Mouse (Mus musculus) inflammation-experienced regulatory T-cells, adult 6 months (primary cell): Measurements from ENCODE around the gene Prpf19. TPM values are rescaled to one million over a fixed set of nuclear protein-coding genes. Genes with fewer than 3 reads are reported as not detected.

Experiments
- ATAC-seq: one replicate; pipeline ENCODE4 v1.8.0; 2017
- polyA plus RNA-seq, 3 experiments: library from polyadenylated mRNA; unstranded; fragments of 100-300 nt; shearing (Covaris generic); gene quantifications; one replicate each; pipeline ENCODE4 v1.2.1; 2017

Prpf19 gene
- polyA plus RNA-seq, 3 experiments from 2014 or later, result 6.2 to 26.0 (median 20.2) TPM

DNA sequence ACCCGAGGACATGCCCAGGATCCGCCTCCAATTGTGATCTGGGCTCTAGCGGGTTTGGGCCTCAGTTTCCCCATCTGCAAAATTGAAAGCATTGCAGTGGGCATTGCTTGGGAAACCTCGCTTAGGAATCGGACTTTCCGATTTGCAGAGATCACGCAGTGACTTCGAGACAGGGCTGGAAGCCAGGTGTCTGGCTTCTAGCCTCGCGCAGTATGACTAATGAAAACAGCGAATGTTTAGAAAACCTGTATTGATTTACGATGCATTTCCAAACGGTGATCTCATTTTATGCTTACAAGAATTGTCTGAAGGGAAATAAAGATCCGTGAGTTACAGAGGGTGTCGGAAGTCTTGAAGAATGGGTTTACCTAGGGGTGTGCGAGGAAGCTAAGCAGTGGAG, 677 bp downstream of the Prpf19 start:
- ATAC-seq, result no peak

DNA sequence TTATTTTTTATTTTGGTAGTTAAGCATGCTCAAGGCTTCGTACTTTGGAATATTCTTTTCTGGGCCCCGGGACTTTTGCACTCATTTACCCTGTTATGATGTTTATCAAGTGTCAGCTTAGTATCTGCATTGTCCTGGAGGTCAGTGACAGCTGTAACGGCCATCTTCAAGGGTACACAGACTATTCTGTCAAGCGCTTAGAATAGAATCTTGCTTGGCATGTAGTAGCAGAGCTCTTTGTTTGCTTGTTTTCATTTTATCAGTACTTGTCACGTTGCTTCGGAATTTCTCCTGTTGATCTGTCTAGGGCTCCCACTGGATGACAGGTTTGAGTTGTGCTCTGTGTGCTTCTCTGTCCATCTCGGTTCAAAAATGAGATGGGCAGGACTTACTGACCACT, 1.8 kb downstream of the Prpf19 start:
- no peak for ATAC-seq

- no peak for ATAC-seq
Observed at GRCm38 (mm10) chr19:10897491-10897890, 2.5 kb downstream of the Prpf19 start.

- ATAC-seq, result no peak
Observed at GRCm38 (mm10) chr19:10900315-10900714, 5.3 kb downstream of the Prpf19 start.

DNA sequence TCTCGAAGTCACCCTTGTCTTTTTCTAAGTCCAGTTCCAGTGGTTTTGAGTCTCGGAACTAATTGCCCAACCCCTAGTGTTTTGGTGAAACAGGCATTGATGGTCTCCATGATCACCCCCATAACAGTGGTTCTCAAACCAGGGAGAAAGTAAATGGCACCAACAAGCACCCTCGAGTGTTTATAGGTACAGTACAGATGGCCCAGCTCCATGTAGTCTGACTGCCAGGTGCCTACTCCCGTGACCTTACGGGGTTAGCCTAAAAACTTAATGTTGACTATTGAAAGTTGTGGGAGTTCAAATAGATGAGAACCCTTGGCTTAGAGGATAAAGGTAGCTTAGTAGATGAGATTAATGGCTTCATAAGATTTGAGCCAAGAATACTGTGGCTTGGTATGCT, 6.0 kb downstream of the Prpf19 start:
- ATAC-seq, result no peak

DNA sequence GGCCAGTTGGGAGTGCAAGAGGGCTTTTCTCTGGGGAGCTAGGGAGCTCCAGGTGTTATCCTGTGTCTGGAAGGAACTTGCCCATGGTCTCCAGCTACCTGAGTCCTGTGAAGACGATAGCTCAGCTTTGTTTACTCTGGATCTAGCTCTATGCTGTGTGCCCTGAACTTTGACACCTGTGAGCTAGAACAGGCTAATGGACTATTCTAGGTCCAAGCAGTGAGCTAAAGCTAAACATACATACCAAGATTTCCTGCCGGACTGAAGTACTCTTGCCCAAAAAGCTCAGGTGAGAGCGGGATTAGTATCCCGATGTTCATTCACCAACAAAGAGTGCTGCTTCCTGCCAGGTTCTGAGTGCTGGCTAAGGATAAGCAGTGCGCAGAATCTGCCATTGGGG, 9.5 kb downstream of the Prpf19 start:
- ATAC-seq, result no peak

GRCm38 (mm10) chr19:10904927-10905727, 10.1 kb downstream of the Prpf19 start:
- no peak for ATAC-seq

- ATAC-seq, result no peak
Observed at GRCm38 (mm10) chr19:10905728-10906000, 10.6 kb downstream of the Prpf19 start.

DNA sequence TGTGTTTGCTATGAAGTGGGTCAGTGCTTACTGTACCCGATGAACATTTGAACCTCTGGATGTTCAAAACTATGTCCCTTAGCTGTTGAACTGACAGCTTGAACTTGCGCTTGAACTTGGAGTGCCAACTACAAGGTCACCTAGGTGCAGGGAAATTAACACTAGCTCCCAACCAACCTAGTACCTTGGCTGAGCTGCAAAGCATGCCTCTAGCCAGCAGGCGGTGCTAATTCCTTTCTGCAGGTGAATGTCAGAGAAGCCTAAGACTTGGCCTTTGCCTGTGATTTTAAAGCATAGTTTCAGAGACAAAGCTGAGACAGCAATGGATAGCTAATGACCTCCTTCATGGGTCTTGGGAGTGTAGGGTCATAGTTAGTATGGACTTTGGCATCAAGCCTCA, 12.9 kb downstream of the Prpf19 start:
- ATAC-seq, result peak; percentile 48

GRCm38 (mm10) chr19:10909087-10909721, 14.2 kb downstream of the Prpf19 start:
- ATAC-seq, result no peak

GRCm38 (mm10) chr19:10914291-10914690, 19.3 kb downstream of the Prpf19 start:
- no peak for ATAC-seq

DNA sequence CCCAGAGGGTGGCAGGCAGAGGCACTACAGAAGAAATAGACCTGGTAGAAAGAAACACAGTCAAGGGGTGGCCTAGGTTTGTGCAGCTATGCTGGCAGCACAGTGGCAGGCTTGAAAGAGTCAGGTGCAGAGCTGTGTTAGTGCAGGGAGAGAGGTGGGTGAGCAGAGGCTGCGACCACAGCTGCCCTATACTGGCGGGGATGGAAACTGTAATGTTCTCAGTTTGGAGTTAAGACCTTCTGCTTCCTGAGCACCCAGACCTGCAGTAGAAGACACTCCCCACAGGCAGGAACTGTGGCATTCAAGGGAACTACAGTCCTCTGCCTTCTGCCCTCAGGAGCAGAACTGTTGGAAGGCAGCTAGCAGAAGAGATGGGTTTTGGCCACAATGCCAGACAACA, 19.8 kb downstream of the Prpf19 start:
- ATAC-seq, result no peak

GRCm38 (mm10) chr19:10916506-10916905, 21.5 kb downstream of the Prpf19 start:
- no peak for ATAC-seq

GRCm38 (mm10) chr19:10918321-10918991, 23.4 kb downstream of the Prpf19 start:
- ATAC-seq, result no peak

DNA sequence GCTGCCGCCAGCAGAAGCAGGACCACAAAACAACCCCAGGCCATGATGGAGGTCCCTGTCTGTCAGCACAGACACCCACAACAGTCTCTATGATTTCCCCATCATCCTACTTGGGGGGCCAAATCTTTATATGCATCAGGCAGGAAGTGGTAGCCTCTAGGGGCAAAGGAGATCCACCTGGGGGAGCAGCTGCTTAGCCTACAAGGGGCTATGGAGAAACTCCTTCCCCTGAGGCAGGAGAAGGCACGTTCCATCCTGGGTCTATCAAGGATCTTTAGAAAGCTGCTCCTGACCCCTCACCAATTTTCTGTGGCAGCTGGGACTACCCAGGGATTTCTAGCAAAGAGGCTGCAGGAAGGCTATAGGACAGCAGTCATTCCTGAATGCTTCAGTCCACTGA, 25.5 kb downstream of the Prpf19 start, which contains the start of gene Zp1:
Gene Zp1 (minus strand): TSS at position 101 of the 400 bp plus-strand sequence.
- ATAC-seq, result no peak

DNA sequence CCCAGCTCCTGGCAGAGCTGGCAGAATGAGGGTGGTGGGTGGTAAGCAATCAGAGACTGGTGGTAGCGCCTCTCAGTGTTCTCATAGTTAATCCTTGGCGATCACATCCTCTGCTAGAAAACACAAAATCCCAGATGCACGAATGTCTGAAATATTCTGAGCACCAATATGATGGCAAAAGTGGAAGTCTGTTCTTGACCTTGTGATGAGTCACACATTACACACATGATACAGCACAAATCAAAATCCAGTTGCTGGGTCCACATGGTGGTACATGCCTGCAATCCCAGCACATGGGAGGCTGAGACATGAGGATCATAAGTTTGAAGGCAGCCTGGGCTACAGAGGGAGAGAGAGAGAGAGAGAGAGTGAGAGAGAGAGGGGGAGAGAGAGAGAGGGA, 26.0 kb downstream of the Prpf19 start:
- no peak for ATAC-seq

GRCm38 (mm10) chr19:10924220-10924619, 29.2 kb downstream of the Prpf19 start:
- ATAC-seq, result no peak

- no peak for ATAC-seq
Observed at GRCm38 (mm10) chr19:10926123-10926621, 31.1 kb downstream of the Prpf19 start.

- no peak for ATAC-seq
Observed at GRCm38 (mm10) chr19:10926666-10927065, 31.6 kb downstream of the Prpf19 start.

GRCm38 (mm10) chr19:10930641-10931040, 35.6 kb downstream of the Prpf19 start:
- ATAC-seq, result no peak

GRCm38 (mm10) chr19:10935029-10935428, 40.0 kb downstream of the Prpf19 start:
- ATAC-seq, result no peak

DNA sequence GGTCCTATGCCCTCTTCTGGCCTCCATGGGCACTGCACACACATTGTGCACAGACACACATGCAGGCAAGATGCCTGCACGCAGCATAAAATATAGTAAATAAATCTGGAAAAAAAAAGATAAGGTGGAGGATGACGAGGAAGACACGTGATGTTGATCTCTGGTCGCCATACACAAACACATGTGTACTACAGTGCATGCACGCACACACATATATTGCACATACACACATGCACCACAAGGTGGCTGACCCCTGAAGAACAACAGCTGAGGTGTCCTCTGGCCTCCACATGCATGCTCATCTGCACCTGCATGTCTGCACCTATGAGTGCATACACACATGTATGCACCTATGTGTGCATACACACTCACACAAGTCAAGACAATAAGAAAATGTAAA, 41.0 kb downstream of the Prpf19 start:
- no peak for ATAC-seq

GRCm38 (mm10) chr19:10937110-10937563, 42.1 kb downstream of the Prpf19 start, which contains the start of gene Ptgdr2:
Gene Ptgdr2, plus strand, starts transcription at chr19:10937160.
- ATAC-seq, result no peak

- ATAC-seq, result no peak
Observed at GRCm38 (mm10) chr19:10938771-10939170, 43.7 kb downstream of the Prpf19 start.
